Mouse (Mus musculus) bone marrow macrophage, adult 2 months (primary cell): ENCODE measurements around the gene Ttyh2. TPM values are rescaled to one million over a fixed set of nuclear protein-coding genes. Genes with fewer than 3 reads are reported as not detected.
A peak's percentile ranks its signal among the peaks of the same experiment; 100 is the strongest.

Experiments
- H3K27ac ChIP-seq: 2 replicates; pipeline ENCODE4 v1.5.1; 2012; ENCODE audit warnings: low read depth, low read length; ENCODE audit not compliant: insufficient read depth
- H3K4me1 ChIP-seq: 2 replicates; pipeline ENCODE4 v1.6.1; 2012; ENCODE audit warnings: low read length; ENCODE audit not compliant: control insufficient read depth, insufficient read depth
- H3K4me3 ChIP-seq: 2 replicates; pipeline ENCODE4 v1.5.1; 2012; ENCODE audit warnings: mild to moderate bottlenecking, low read length, moderate library complexity; ENCODE audit not compliant: insufficient read depth
- CTCF ChIP-seq: IDR thresholded peaks from 2 replicates; pipeline ENCODE4 v1.5.1; 2012; ENCODE audit warnings: low read depth, mild to moderate bottlenecking, low read length, moderate library complexity
- POLR2A ChIP-seq: IDR thresholded peaks from 2 replicates; pipeline ENCODE4 v1.6.1; 2012; ENCODE audit warnings: mild to moderate bottlenecking, low read depth, low read length, borderline replicate concordance
- polyA plus RNA-seq: library from polyadenylated mRNA; stranded (reverse); fragments of >200 nt; gene quantifications from 2 replicates; pipeline ENCODE4 v1.2.4, GENCODE M21; 2012; ENCODE audit not compliant: missing spikeins, insufficient read depth, insufficient read length

Ttyh2 gene
- polyA plus RNA-seq, 1 experiment = 37.5 TPM

- Histone ChIP-seq H3K4me3 (no peak overlapping the region), H3K4me1 (peaks cover 57% of the 10 kb centered on the region)
These were observed 11.2 kb downstream of the Ttyh2 start for GRCm38 (mm10) chr11:114686221-114686959.

GRCm38 (mm10) chr11:114687574-114688188 lies 12.4 kb downstream of the Ttyh2 start:
- Histone ChIP-seq H3K4me3 (no peak overlapping the region), H3K27ac (no peak overlapping the region), H3K4me1 (peaks cover 51% of the 10 kb centered on the region)
- TF ChIP-seq POLR2A (no peak), CTCF (no peak)

More at GRCm38 (mm10) chr11:114686221-114686959, 11.2 kb downstream of the Ttyh2 start:
- H3K27ac ChIP-seq = peak overlapping the region; percentile 1; the same call in 1 of the 2 replicates
- TF ChIP-seq POLR2A (no peak), CTCF (no peak)

- Histone ChIP-seq H3K4me1 (peaks cover 50% of the 10 kb centered on the region), H3K27ac (no peak overlapping the region), H3K4me3 (no peak overlapping the region)
- TF ChIP-seq POLR2A = no peak
- TF ChIP-seq CTCF = no peak
These were observed 13.5 kb downstream of the Ttyh2 start for GRCm38 (mm10) chr11:114688729-114689128.

GRCm38 (mm10) chr11:114690192-114690591 lies 15.0 kb downstream of the Ttyh2 start:
- H3K4me3 ChIP-seq = no peak overlapping the region
- peaks cover 50% of the 10 kb centered on the region for H3K4me1 ChIP-seq
- TF ChIP-seq CTCF (no peak), POLR2A (no peak)
- H3K27ac ChIP-seq = no peak overlapping the region

GRCm38 (mm10) chr11:114691454-114692182 lies 16.4 kb downstream of the Ttyh2 start:
- no peak for TF ChIP-seq CTCF
- no peak for TF ChIP-seq POLR2A
- Histone ChIP-seq H3K4me3 (no peak overlapping the region), H3K4me1 (peaks cover 36% of the 10 kb centered on the region), H3K27ac (no peak overlapping the region)

GRCm38 (mm10) chr11:114692601-114693000 lies 17.4 kb downstream of the Ttyh2 start:
- TF ChIP-seq CTCF (no peak), POLR2A (no peak)
- 0 out of 2 replicates have a peak overlapping the region, but pooled peaks have one; percentile 2 for H3K27ac ChIP-seq
- peaks cover 28% of the 10 kb centered on the region for H3K4me1 ChIP-seq
- H3K4me3 ChIP-seq = no peak overlapping the region

GRCm38 (mm10) chr11:114693456-114693855 lies 18.2 kb downstream of the Ttyh2 start:
- Histone ChIP-seq H3K27ac (peak overlapping the region; percentile 79), H3K4me3 (no peak overlapping the region), H3K4me1 (peaks cover 23% of the 10 kb centered on the region)

GRCm38 (mm10) chr11:114694451-114694850 lies 19.2 kb downstream of the Ttyh2 start:
- TF ChIP-seq CTCF (no peak), POLR2A (no peak)
- Histone ChIP-seq H3K4me1 (peaks cover 23% of the 10 kb centered on the region), H3K27ac (peak overlapping the region; percentile 79), H3K4me3 (no peak overlapping the region)

More at GRCm38 (mm10) chr11:114693456-114693855, 18.2 kb downstream of the Ttyh2 start:
- no peak for TF ChIP-seq CTCF
- no peak for TF ChIP-seq POLR2A

GRCm38 (mm10) chr11:114698496-114698895 lies 23.3 kb downstream of the Ttyh2 start:
- TF ChIP-seq CTCF = no peak
- no peak for TF ChIP-seq POLR2A
- Histone ChIP-seq H3K4me3 (no peak overlapping the region), H3K4me1 (peaks cover 12% of the 10 kb centered on the region), H3K27ac (no peak overlapping the region)

- TF ChIP-seq POLR2A = no peak
- no peak overlapping the region for H3K27ac ChIP-seq
- no peak overlapping the region for H3K4me3 ChIP-seq
- H3K4me1 ChIP-seq = peaks cover 6% of the 10 kb centered on the region
These were observed 24.3 kb downstream of the Ttyh2 start for GRCm38 (mm10) chr11:114699511-114699910.
